Mouse (Mus musculus) gonadal fat pad, adult 2 months (tissue): ENCODE data around the gene Rps16. TPM values are rescaled to one million over a fixed set of nuclear protein-coding genes. Genes with fewer than 3 reads are reported as not detected.
"Not testable (repeated sequence)": the region's sequence is repeated elsewhere in the genome, so short reads cannot be mapped to it uniquely, and the experiment has no call there.

ENCODE experiments used
- DNase-seq: peaks from one replicate; pipeline ENCODE4 v3.0.0-alpha.2; 2012; ENCODE audit warnings: low read depth
- polyA plus RNA-seq: library from polyadenylated mRNA; depleted of rRNA; stranded (reverse); fragments of >200 nt; gene quantifications from 2 replicates; pipeline ENCODE4 v1.2.3, GENCODE M21; 2012; rRNA removed

Gene Rps16
- polyA plus RNA-seq, 1 experiment, result 971 TPM

DNA sequence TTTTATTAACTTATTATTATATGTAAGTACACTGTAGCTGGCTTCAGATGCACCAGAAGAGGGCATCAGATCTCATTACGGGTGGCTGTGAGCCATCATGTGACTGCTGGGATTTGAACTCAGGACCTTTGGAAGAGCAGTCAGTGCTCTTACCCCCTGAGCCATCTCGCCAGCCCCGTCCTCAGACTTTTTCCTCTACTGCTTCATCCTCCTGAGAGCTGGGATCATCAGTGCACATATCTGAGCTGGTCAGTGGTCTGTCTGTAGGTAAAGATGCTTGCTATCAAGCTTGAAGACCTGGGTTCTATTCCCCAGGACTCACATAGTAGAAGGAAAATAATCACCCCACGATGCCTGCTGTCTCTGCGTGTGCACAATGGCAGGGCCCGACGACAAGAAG is 36.9 kb downstream of the Rps16 start:
- not testable (repeated sequence) for DNase-seq

GRCm38 (mm10) chr7:28390331-28390730 is 39.9 kb downstream of the Rps16 start:
- no peak for DNase-seq

DNA sequence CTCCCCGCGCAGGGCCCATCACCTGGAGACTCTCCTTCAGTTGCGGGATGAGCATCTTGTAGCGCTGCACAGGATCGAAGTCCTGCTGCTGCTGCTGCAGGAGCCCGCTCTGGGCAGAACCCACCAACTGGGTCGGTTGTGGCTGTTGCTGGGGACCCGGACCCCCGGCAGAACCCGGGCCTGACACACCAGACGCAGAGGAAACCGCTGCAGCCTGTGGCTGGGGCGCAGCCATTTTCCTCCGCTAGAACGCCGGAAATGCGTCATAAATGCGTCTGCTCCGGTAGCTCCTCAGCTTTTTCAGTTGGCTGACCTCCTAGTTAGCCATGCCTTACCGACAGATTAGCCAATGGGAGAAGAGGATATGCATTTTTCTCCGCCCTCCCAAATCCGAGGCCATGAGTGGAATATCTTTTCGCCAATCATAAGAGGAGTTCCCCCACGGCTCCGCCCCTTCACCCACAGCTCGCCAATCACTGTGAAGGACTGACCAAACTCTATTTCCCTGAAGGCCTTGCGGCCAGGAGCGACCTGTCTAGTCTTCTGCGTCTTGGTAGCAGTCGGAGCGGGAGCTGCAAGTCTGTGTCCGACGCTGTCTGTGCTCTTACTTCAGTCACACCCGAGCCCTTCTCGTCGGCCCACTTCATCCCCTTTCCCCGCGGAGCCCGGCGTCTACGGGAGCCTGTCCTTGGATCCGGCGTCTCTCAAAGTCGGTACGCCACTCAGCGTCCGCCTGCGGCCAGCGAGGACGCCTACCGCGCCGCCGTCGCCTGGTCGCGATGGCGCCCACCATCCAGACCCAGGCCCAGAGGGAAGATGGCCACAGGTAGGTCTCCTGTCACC is 42.2 kb downstream of the Rps16 start, which contains the start of the genes Med29 and Paf1:
TSS of gene Med29 (minus strand) at position 280 of the 843 bp plus-strand sequence.
TSS of gene Paf1 (plus strand) at position 523 of the 843 bp plus-strand sequence.
- peak; percentile 98 for DNase-seq

GRCm38 (mm10) chr7:28393272-28393951 is 43.0 kb downstream of the Rps16 start:
- no peak for DNase-seq

GRCm38 (mm10) chr7:28395425-28395824 is 45.0 kb downstream of the Rps16 start:
- no peak for DNase-seq

GRCm38 (mm10) chr7:28398000-28398399 is 47.5 kb downstream of the Rps16 start:
- DNase-seq, result no peak

GRCm38 (mm10) chr7:28398696-28399340 is 48.4 kb downstream of the Rps16 start:
- DNase-seq, result no peak

GRCm38 (mm10) chr7:28401030-28401429 is 50.6 kb downstream of the Rps16 start:
- no peak for DNase-seq

GRCm38 (mm10) chr7:28401942-28402341 is 51.5 kb downstream of the Rps16 start:
- peak; percentile 52 for DNase-seq

Other genes with a start within 250 kb of the Rps16 start
- 0.22 and 0.36 TPM in 2 replicates for gene 9530053A07Rik, start 221.2 kb upstream of the Rps16 start, polyA plus RNA-seq
- 34.6 and 54.2 TPM in 2 replicates for gene Fbl, start 180.9 kb upstream of the Rps16 start, polyA plus RNA-seq
- gene Dyrk1b, start 171.2 kb upstream of the Rps16 start, polyA plus RNA-seq, result 23.6 and 30.9 TPM in 2 replicates
- gene Eid2, start 82.8 kb upstream of the Rps16 start, polyA plus RNA-seq, result 6.4 and 7.2 TPM in 2 replicates
- gene Eid2b, start 72.9 kb upstream of the Rps16 start, polyA plus RNA-seq, result 7.9 and 11.4 TPM in 2 replicates
- 1.0 and 1.2 TPM in 2 replicates for gene Selenov, start 59.5 kb upstream of the Rps16 start, polyA plus RNA-seq
- gene Dll3, start 48.4 kb upstream of the Rps16 start, polyA plus RNA-seq, result 0.11 TPM in 2 replicates
- 81.9 and 89.8 TPM in 2 replicates for gene Timm50, start 38.6 kb upstream of the Rps16 start, polyA plus RNA-seq
- gene Supt5, start 11.9 kb upstream of the Rps16 start, polyA plus RNA-seq, result 106 and 108 TPM in 2 replicates
- gene Plekhg2, start 21.9 kb downstream of the Rps16 start, polyA plus RNA-seq, result 21.5 and 25.0 TPM in 2 replicates
- 37.7 and 40.8 TPM in 2 replicates for gene Zfp36, start 29.6 kb downstream of the Rps16 start, polyA plus RNA-seq
- 49.8 and 58.9 TPM in 2 replicates for gene Med29, start 42.1 kb downstream of the Rps16 start, polyA plus RNA-seq
- gene Paf1, start 42.3 kb downstream of the Rps16 start, polyA plus RNA-seq, result 78.0 and 96.3 TPM in 2 replicates
- gene Gmfg, start 86.8 kb downstream of the Rps16 start, polyA plus RNA-seq, result 8.6 and 10.3 TPM in 2 replicates
- gene Lrfn1, start 101.3 kb downstream of the Rps16 start, polyA plus RNA-seq, result 6.6 and 7.1 TPM in 2 replicates
- gene Ifnl2, start 159.8 kb downstream of the Rps16 start, polyA plus RNA-seq, result not detected in 2 replicates
- gene Ifnl3, start 172.2 kb downstream of the Rps16 start, polyA plus RNA-seq, result not detected in 2 replicates
- gene Sycn, start 190.2 kb downstream of the Rps16 start, polyA plus RNA-seq, result 0.86 and 6.9 TPM in 2 replicates
- 0.23 and 0.65 TPM in 2 replicates for gene Nccrp1, start 196.6 kb downstream of the Rps16 start, polyA plus RNA-seq
- 72.6 and 88.2 TPM in 2 replicates for gene Samd4b, start 247.5 kb downstream of the Rps16 start, polyA plus RNA-seq
- gene Pak4, start 247.5 kb downstream of the Rps16 start, polyA plus RNA-seq, result 33.8 and 43.6 TPM in 2 replicates